Mouse (Mus musculus): ENCODE results near the gene Dhrs2. TPM values are rescaled to one million over a fixed set of nuclear protein-coding genes. Genes with fewer than 3 reads are reported as not detected.

The Dhrs2 gene
- total RNA-seq, 2 experiments from 2014 or later = not detected

DNA sequence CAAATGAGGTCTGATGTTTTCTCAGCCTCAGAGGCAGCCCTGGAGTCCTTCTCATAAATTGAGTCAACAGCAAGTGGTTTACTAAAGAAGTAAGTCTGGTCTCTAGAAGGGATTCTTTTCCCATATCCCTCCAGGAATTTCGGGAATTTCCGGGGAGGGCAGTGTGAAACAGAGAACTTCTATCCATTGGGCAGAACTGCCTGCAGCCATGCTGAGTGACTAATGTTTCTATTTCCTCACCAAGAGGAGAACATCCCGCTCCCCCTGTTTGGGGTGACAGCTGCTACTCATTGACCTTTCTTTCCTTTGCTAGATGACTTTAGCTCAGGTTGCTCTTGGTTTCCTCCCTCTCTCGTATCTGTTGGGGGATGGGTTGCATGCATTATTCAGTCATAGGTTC is 31.8 kb downstream of the Dhrs2 start:
- DNase-seq = no peak

DNA sequence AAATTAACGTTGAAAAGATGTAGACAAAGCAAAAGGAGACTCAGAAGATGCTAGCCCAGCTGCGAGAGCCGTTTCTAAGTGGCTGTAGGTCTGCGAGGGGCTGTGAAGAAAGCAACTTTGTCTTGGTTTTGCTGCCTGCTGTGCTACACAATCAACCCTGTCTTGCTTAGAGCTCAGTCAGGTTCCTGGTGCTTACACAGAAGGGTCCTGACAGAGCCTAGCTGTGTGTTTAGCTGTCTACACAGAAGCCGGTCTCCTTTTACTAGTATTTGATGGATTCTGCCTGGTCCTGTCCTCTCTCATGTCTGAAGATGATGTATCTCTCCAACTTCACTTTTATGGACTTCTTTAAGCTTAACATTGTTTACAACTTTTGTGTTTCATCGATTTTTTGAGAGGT is 33.6 kb downstream of the Dhrs2 start:
- no peak for DNase-seq

DNA sequence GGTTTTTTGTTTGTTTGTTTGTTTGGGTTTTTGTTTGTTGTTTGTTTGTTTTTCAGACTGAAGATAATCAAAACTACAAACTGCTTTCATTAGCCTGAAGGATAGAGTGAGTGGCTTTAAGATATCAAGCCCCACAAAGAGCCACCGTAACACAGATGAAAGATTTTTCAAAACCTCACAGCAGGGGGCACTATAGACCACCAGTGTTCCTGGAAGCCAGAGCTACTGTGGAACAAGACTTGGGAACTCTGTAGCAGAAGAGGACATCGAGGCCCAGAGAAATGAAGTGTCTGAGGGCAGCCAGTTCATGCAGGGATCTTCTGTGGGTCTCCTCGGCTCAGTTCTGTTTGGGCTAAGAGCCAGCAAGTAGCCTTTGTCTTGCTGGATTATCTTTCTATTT is 49.4 kb downstream of the Dhrs2 start:
- DNase-seq = peak; percentile 38 to 67

DNA sequence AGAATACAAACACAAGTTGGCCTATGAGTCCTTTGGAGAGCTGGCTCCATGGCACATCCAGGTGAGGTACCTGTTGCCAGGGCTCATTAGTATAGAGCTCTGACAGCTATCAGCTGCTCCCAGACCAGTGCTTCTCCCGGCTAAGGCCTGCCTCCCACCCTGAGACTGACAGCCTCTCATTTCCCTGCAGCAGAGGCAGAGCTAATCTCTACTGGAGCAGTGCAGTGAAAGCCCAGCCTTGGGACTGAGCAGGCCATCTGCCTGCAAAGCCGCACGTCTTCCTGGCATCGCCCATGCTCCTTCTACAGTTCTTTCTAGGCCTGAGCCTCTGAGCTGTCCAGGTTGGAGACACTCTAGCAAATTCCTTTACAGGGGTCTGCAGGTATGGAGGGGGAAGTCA is 51.2 kb downstream of the Dhrs2 start:
- no peak for DNase-seq

DNA sequence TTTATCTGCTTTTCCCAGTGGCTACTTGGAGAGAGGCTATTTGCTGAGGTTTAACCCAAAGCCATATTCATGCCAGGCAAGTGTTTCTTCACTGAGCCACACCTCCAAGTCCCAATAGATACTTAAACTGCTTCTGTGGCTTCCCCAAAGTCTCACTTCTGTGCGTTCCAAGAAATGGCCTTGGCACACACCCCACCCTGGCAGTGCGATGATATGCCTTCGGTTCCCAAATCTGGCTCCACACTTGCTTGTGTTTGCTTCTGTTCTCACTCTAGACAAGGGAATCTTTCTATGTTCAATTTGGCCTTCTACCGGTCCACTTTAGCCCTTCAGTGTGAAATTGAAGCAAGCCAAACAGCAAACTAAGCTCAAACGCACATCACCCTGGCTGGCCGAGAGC is 53.0 kb downstream of the Dhrs2 start:
- peak in 1 of 2 experiments; percentile 13 for DNase-seq

DNA sequence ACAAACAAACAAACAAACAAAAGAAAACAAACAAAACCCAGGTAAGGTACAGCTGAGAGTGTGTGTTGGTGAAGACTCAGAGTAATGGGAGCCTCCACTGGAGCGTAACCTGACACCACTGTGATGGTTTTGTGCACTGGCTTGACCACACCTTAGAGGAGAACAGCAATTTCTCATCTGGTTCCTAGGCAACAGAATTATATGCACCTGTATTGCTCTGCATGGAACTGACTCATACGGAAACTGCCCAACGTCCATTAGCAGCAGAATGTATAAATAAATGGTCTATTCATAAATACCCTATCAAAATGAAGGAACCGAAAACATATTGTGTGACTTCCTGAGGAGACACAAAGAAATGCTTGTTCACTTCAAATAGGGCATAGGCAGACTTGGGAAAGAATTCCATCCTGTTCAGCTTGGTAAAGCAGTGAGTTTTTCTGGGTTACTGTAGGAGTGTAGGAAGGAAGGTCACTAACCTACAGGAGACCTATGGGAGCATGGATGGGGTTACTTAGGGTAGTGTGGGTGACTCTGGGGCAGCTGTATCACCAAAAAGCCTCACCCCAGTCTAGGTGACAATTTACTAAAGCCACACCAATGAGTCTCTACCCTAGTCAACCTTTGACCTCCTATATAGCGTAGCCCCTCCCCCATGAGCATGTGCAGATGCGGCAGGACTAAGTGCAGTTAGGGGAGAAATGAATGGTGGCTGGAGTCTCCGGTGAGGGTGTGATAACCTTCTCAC is 57.7 kb downstream of the Dhrs2 start:
- no peak for DNase-seq

Other genes starting within 250 kb of the Dhrs2 start
- gene Gm17428, start 245.1 kb upstream of the Dhrs2 start, total RNA-seq (2021) = not detected
- under 1 TPM in 1 of 2 experiments, not detected in 1; 0.49 TPM for gene Myh7, start 227.4 kb upstream of the Dhrs2 start, total RNA-seq (2021)
- 10 to 100 TPM; 34.6 to 44.8 TPM for gene Ngdn, start 206.6 kb upstream of the Dhrs2 start, total RNA-seq (2021)
- gene Zfhx2, start 129.7 kb upstream of the Dhrs2 start, total RNA-seq (2021) = 1 to 10 TPM; 4.9 to 8.8 TPM
- gene Thtpa, start 127.2 kb upstream of the Dhrs2 start, total RNA-seq (2021) = 10 to 100 TPM; 12.9 to 18.6 TPM
- gene Ap1g2, start 115.4 kb upstream of the Dhrs2 start, total RNA-seq (2021) = 10 to 100 TPM; 23.5 to 27.2 TPM
- 1 to 10 TPM; 2.2 to 2.3 TPM for gene Jph4, start 105.1 kb upstream of the Dhrs2 start, total RNA-seq (2021)

Data from adrenal gland, postnatal 36 days (tissue).